Mouse (Mus musculus) regulatory T cell (primary cell): ENCODE results near the gene Myt1l.

Experiments
- in situ Hi-C: fragments of 300-600 bp; cut with MboI, MseI; formaldehyde crosslinking; loops from one replicate; pipeline ENCODE4 v1.15.1; 2025; ENCODE audit warnings: high pct_unique_total_duplicates

Gene Myt1l

GRCm38 (mm10) chr12:29953999-29954398, 425.8 kb downstream of the Myt1l start:
- in situ Hi-C loops = no loop called here

GRCm38 (mm10) chr12:29954464-29954863, 426.3 kb downstream of the Myt1l start:
- in situ Hi-C loops = no loop called here

DNA sequence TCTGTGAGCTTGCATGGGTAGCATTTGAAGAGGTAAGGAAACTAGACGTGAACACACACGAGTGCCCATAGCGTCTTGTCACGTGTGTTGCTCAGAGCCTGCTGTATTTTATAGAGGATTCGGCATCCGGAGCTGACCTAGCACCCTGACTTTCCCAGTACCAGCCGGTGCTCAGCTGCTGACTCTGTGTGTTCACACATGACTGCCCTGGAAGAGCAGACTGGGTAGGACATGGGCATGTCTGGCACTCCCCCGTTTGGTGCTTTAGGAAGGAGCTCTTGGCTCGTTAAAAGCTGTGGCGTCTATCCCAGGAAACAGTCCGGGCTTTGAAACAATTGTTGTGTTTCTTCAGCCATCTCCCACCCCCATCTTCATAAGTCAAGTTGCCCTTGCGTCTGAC, 428.8 kb downstream of the Myt1l start:
- in situ Hi-C loops = no loop called here

- in situ Hi-C loops = no loop called here
Measured at GRCm38 (mm10) chr12:29958637-29959036, 430.5 kb downstream of the Myt1l start.

DNA sequence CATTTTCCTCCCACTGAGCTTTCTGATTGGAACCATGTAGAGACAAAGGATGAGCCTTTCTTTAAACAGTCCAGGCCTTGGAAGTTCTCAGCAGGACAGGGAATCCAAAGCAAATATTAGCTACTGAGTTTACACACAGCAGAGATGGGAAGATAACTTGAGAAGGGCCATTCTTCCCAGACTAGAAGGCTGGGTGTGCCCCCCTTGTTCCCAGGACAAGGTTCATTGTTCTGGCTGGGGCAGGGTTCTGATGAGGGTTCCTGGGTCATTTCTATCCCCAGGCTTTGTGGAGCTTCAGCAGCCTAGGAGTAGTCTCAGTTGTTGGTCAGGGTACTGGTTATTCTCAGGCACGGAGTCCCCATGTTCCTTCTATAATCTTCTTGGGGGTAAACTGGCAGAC, 432.9 kb downstream of the Myt1l start:
- in situ Hi-C loops = no loop called here

DNA sequence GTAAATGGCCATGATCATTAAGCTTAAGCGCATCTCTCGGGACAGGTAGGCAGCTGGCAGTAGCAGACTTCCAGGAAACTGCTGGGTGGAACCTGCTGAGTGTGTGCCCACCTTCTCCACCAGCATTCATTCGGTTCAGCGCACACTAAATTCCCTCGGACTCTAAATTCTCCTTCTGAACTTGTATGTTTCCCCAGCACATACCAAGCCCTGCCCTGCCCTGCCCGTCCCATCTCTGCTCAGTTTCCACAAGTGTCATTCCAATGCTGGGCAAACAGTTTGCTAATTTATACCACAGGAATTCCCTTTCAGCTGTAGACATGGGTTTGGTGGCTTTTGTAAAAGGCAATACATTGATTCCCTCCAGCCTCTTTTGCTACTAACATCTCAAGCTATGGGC, 436.8 kb downstream of the Myt1l start:
- in situ Hi-C loops = no loop called here

GRCm38 (mm10) chr12:29971795-29972464, 443.7 kb downstream of the Myt1l start:
- in situ Hi-C loops = no loop called here

DNA sequence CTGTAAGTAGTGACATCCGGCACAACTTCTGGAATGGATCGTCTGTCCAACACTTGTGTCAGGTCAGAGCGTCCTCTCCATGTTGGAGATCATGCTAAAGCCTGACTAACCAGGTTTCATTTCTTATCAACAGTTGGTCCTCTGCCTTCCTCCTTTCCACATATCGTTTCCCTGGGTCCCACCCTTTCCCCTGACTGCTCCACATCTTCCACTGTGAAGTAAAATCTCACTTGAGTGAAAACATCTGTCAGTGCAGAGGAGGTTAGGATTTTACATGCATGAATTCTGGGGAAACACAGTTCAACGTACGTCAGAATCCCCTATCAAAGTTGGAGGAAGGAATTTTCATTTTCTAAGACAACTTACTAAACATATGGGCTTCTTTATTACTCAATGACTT, 444.3 kb downstream of the Myt1l start:
- in situ Hi-C loops = no loop called here
